Comparison of ENCODE assay signal across 20 mouse cellular contexts in genomic region chr7:49488493-49489087, GRCm38 (mm10).
DNase-seq lines count a peak whose midpoint lies in the region; ATAC-seq and TF ChIP-seq lines count a peak whose summit lies in the region.
"Had no signal": no experiment of that assay in that cellular context is flagged by ENCODE, and none has a peak within 500 bp of the region (broad histone marks: within the 10 kb centered on the region; RNA-seq: fewer than 3 reads in every experiment).

No protein-coding gene starts in this region.

- H3K9me3 ChIP-seq in heart, embryonic 10.5 days: no peaks in the 10 kb centered on the region
- H3K9me3 ChIP-seq: forebrain, embryonic 12.5 days; limb, embryonic 13.5 days; megakaryocyte, embryonic 14.5 days; midbrain, embryonic 15.5 days had no signal

- TF ChIP-seq CTCF in thymus, adult 2 months (IDR thresholded peaks at IDR 0.05; ENCODE audit: borderline replicate concordance, control insufficient read depth, extremely low read depth, insufficient read depth, low read length, poor library complexity): no peak

- TF ChIP-seq POLR2A in thymus, adult 2 months (IDR thresholded peaks at IDR 0.05; ENCODE audit: control insufficient read depth, extremely low read depth, insufficient read depth, low read length, poor library complexity): no peak

- no peaks in the 10 kb centered on the region for H3K27me3 ChIP-seq in thymus, adult 2 months (ENCODE audit: control insufficient read depth, insufficient read depth, low read length)
- H3K27me3 ChIP-seq in heart, embryonic 10.5 days (ENCODE audit: insufficient read depth, poor library complexity, severe bottlenecking): 0 out of 2 replicates have a peak, but pooled peaks cover 3% of the 10 kb centered on the region
- H3K27me3 ChIP-seq: megakaryocyte, embryonic 14.5 days; midbrain, embryonic 15.5 days had no signal

- no peak for ATAC-seq in cerebellum, adult (ENCODE audit: insufficient number of reproducible peaks, low FRiP score, low TSS enrichment)
- ATAC-seq: hindbrain, embryonic 16.5 days; midbrain, embryonic 15.5 days had no signal

- DNase-seq in kidney, adult 9 months: peak; percentile 75
- no peak for DNase-seq in kidney, adult 18-20 months
- peak; percentile 34 for DNase-seq in thymus, postnatal 0 days (ENCODE audit: low spot score)
- no peak for DNase-seq in thymus, adult 2 months
- peak; percentile 51 for DNase-seq in kidney, postnatal 10 days
- DNase-seq in heart, embryonic 10.5 days (ENCODE audit: low spot score): no peak
- DNase-seq: B cell, adult 2 months; cerebellum, adult 2 months; cerebellum, postnatal 36 days; gastrocnemius, postnatal 14 days; heart, adult 18-20 months; heart, postnatal 36 days; lung, adult 2 months had no signal

- no peak overlapping the region for H3K4me3 ChIP-seq in thymus, adult 2 months (ENCODE audit: control insufficient read depth, insufficient read depth, low read length)
- no peak overlapping the region for H3K4me3 ChIP-seq in heart, embryonic 10.5 days
- H3K4me3 ChIP-seq: forebrain, embryonic 12.5 days; limb, embryonic 13.5 days; megakaryocyte, embryonic 14.5 days; midbrain, embryonic 15.5 days had no signal

- no peak overlapping the region for H3K27ac ChIP-seq in thymus, adult 2 months (ENCODE audit: control insufficient read depth, insufficient read depth, low read length)
- no peak overlapping the region for H3K27ac ChIP-seq in heart, embryonic 10.5 days
- H3K27ac ChIP-seq: forebrain, embryonic 12.5 days; limb, embryonic 13.5 days; midbrain, embryonic 15.5 days; stomach, postnatal 0 days had no signal

- H3K4me1 ChIP-seq in thymus, adult 2 months (replicated peaks; ENCODE audit: control insufficient read depth, insufficient read depth, low read length): peaks cover 13% of the 10 kb centered on the region
- peaks cover 30% of the 10 kb centered on the region for H3K4me1 ChIP-seq in heart, embryonic 10.5 days
- H3K4me1 ChIP-seq: megakaryocyte, embryonic 14.5 days had no signal

- no peaks in the 10 kb centered on the region for H3K36me3 ChIP-seq in thymus, adult 2 months (ENCODE audit: control insufficient read depth, insufficient read depth, low read length)
- H3K36me3 ChIP-seq in heart, embryonic 10.5 days: peaks cover 24% of the 10 kb centered on the region
- H3K36me3 ChIP-seq: forebrain, embryonic 12.5 days; midbrain, embryonic 15.5 days had no signal

- WGBS in thymus, adult 2 months: 87% methylated on average over 4 of the region's 4 CpGs
- WGBS in heart, embryonic 10.5 days: 56% methylated on average over 4 of the region's 4 CpGs

Comparison
In these comparisons a context has a peak if more than half of its experiments do, and no peak if none do; other contexts are left out.
1. DNase-seq: peak in kidney, adult 9 months (single experiment), thymus, postnatal 0 days (single experiment) and kidney, postnatal 10 days (single experiment); none in kidney, adult 18-20 months (single experiment), thymus, adult 2 months (single experiment) and heart, embryonic 10.5 days (single experiment).